Mouse (Mus musculus) midbrain, postnatal 0 days (tissue): ENCODE results near the gene Alpl. TPM values are rescaled to one million over a fixed set of nuclear protein-coding genes. Genes with fewer than 3 reads are reported as not detected.

Experiments
- ATAC-seq: fragments of 200-750 bp; cut with Nextera tagmentation; 2 replicates; pipeline ENCODE4 v1.8.0; 2017; ENCODE audit warnings: moderate number of reproducible peaks, mild to moderate bottlenecking, moderate TSS enrichment, moderate library complexity; ENCODE audit not compliant: low FRiP score
- DNase-seq: peaks from one replicate; pipeline ENCODE4 v3.0.0-alpha.2; 2015; ENCODE audit warnings: low spot score
- H3K27ac ChIP-seq: fragments of 300-500 bp; sonication (generic); 2 replicates; pipeline ENCODE4 v1.5.1; 2014; ENCODE audit warnings: low read depth, mild to moderate bottlenecking, low read length, mixed read lengths
- H3K27me3 ChIP-seq: fragments of 300-500 bp; sonication (generic); 2 replicates; pipeline ENCODE4 v1.6.1; 2014; ENCODE audit warnings: low read length, control low read depth, mixed read lengths; ENCODE audit not compliant: insufficient read depth
- H3K36me3 ChIP-seq: fragments of 300-500 bp; sonication (generic); 2 replicates; pipeline ENCODE4 v1.6.1; 2014; ENCODE audit warnings: low read length, control low read depth, mixed read lengths; ENCODE audit not compliant: insufficient read depth
- H3K4me1 ChIP-seq: fragments of 300-500 bp; sonication (generic); 2 replicates; pipeline ENCODE4 v1.6.1; 2014; ENCODE audit warnings: mild to moderate bottlenecking, control low read depth, antibody characterized with exemption, low read length, mixed read lengths; ENCODE audit not compliant: insufficient read depth
- H3K4me2 ChIP-seq: fragments of 300-500 bp; sonication (generic); 2 replicates; pipeline ENCODE4 v1.6.1; 2014; ENCODE audit warnings: low read depth, mild to moderate bottlenecking, low read length, mixed read lengths; ENCODE audit not compliant: poor library complexity, severe bottlenecking
- H3K4me3 ChIP-seq: fragments of 300-500 bp; sonication (generic); 2 replicates; pipeline ENCODE4 v1.5.1; 2014; ENCODE audit warnings: low read depth, mild to moderate bottlenecking, low read length, moderate library complexity
- H3K9ac ChIP-seq: fragments of 300-500 bp; sonication (generic); replicated peaks from 2 replicates; pipeline ENCODE4 v1.6.1; 2014; ENCODE audit warnings: mild to moderate bottlenecking, low read length, moderate library complexity, mixed read lengths; ENCODE audit not compliant: poor library complexity, severe bottlenecking
- H3K9me3 ChIP-seq: fragments of 300-500 bp; sonication (generic); 2 replicates; pipeline ENCODE4 v1.6.1; 2016; ENCODE audit warnings: low read length, control low read depth
- CTCF ChIP-seq: IDR thresholded peaks from 2 replicates; pipeline ENCODE4 v1.5.1; 2016; ENCODE audit warnings: antibody characterized with exemption, mild to moderate bottlenecking
- WGBS: fragments of 180-500 bp; shearing (Covaris S2); extraction: QIAGEN DNeasy Blood & Tissue Kit; methylation state at CpG from one replicate; pipeline ENCODE4 v1.1.7; 2014; 5-methylcytosine and 5-hydroxymethylcytosine counted together
- polyA plus RNA-seq: library from polyadenylated mRNA; unstranded; fragments of >200 nt; fragmentation: Nextera tagmentation; extraction: Ambion mirVana; gene quantifications from 2 replicates; pipeline ENCODE4 v1.2.1, GENCODE M21; 2015
- total RNA-seq: library from RNA; depleted of rRNA; stranded (reverse); fragments of >200 nt; gene quantifications from 2 replicates; pipeline ENCODE4 v1.2.3, GENCODE M21; 2014

Alpl gene
- total and polyA plus RNA-seq, 2 experiments from 2014 or later, result 14.3 to 16.1 TPM

- H3K4me1 ChIP-seq, result peaks cover 4% of the 10 kb centered on the region
- no peak overlapping the region for H3K27ac ChIP-seq
- ATAC-seq (no peak), DNase-seq (no peak)
- H3K4me3 ChIP-seq, result no peak overlapping the region
- TF ChIP-seq CTCF, result no peak
- no peak overlapping the region for H3K4me2 ChIP-seq
- 83% methylated on average over 8 of the region's 8 CpGs for WGBS
- H3K9me3 ChIP-seq, result no peaks in the 10 kb centered on the region
- no peak overlapping the region for H3K9ac ChIP-seq
- peaks cover 5% of the 10 kb centered on the region for H3K36me3 ChIP-seq
- no peaks in the 10 kb centered on the region for H3K27me3 ChIP-seq
These were observed 65.4 kb downstream of the Alpl start for GRCm38 (mm10) chr4:137730757-137731156.

- peak; percentile 28; the same call in 1 of the 2 replicates for ATAC-seq
- Histone ChIP-seq H3K27ac (no peak overlapping the region), H3K4me2 (no peak overlapping the region), H3K4me1 (peaks cover 4% of the 10 kb centered on the region), H3K36me3 (peaks cover 5% of the 10 kb centered on the region), H3K4me3 (no peak overlapping the region), H3K9ac (no peak overlapping the region), H3K27me3 (no peaks in the 10 kb centered on the region), H3K9me3 (no peaks in the 10 kb centered on the region)
- TF ChIP-seq CTCF, result peak; percentile 100
- WGBS, result 16% methylated on average over 3 of the region's 3 CpGs
- DNase-seq, result peak; percentile 92
These were observed 66.0 kb downstream of the Alpl start for GRCm38 (mm10) chr4:137730134-137730533.

- peaks cover 4% of the 10 kb centered on the region for H3K4me1 ChIP-seq
- no peak for DNase-seq
- H3K27me3 ChIP-seq, result no peaks in the 10 kb centered on the region
- ATAC-seq, result no peak
- H3K27ac ChIP-seq, result no peak overlapping the region
- H3K36me3 ChIP-seq, result peaks cover 10% of the 10 kb centered on the region
- H3K9me3 ChIP-seq, result no peaks in the 10 kb centered on the region
- H3K4me3 ChIP-seq, result no peak overlapping the region
- H3K4me2 ChIP-seq, result peak overlapping the region; percentile 39
- H3K9ac ChIP-seq, result peak overlapping the region; percentile 42; the same call in 1 of the 2 replicates
- no peak for TF ChIP-seq CTCF
- 26% methylated on average over 24 of the region's 24 CpGs for whole genome bisulfite sequencing
These were observed 66.9 kb downstream of the Alpl start for GRCm38 (mm10) chr4:137729155-137729855.

- Histone ChIP-seq H3K4me3 (no peak overlapping the region), H3K4me2 (peak overlapping the region; percentile 39), H3K9me3 (no peaks in the 10 kb centered on the region), H3K36me3 (peaks cover 17% of the 10 kb centered on the region), H3K27ac (no peak overlapping the region), H3K9ac (peak overlapping the region; percentile 42; the same call in 1 of the 2 replicates), H3K4me1 (peaks cover 4% of the 10 kb centered on the region), H3K27me3 (no peaks in the 10 kb centered on the region)
- ATAC-seq, result peak; percentile 8; the same call in 1 of the 2 replicates
- WGBS, result 18% methylated on average over 14 of the region's 17 CpGs
- DNase-seq, result peak; percentile 47
- no peak for TF ChIP-seq CTCF
These were observed 67.6 kb downstream of the Alpl start for GRCm38 (mm10) chr4:137728399-137729154.

- no peak overlapping the region for H3K4me2 ChIP-seq
- H3K27me3 ChIP-seq, result no peaks in the 10 kb centered on the region
- peaks cover 18% of the 10 kb centered on the region for H3K36me3 ChIP-seq
- no peaks in the 10 kb centered on the region for H3K9me3 ChIP-seq
- peaks cover 4% of the 10 kb centered on the region for H3K4me1 ChIP-seq
- no peak for TF ChIP-seq CTCF
- ATAC-seq, result peak; percentile 39
- no peak overlapping the region for H3K4me3 ChIP-seq
- WGBS, result 7% methylated on average over 13 of the region's 18 CpGs
- H3K9ac ChIP-seq, result 0 out of 2 replicates have a peak overlapping the region, but pooled peaks have one; percentile 13
- no peak overlapping the region for H3K27ac ChIP-seq
- peak; percentile 70 for DNase-seq
These were observed 68.5 kb downstream of the Alpl start for GRCm38 (mm10) chr4:137727506-137728187.
